Mouse (Mus musculus) megakaryocyte, embryonic 14.5 days (primary cell): ENCODE results near the gene Mybpc2. TPM values are rescaled to one million over a fixed set of nuclear protein-coding genes. Genes with fewer than 3 reads are reported as not detected.

Experiments used
- H3K27me3 ChIP-seq: replicated peaks from 2 replicates; pipeline ENCODE3; 2012; ENCODE audit warnings: inconsistent platforms
- H3K36me3 ChIP-seq: replicated peaks from 2 replicates; pipeline ENCODE3; 2012; ENCODE audit warnings: low read length, inconsistent platforms, mixed read lengths
- H3K4me1 ChIP-seq: 2 replicates; pipeline ENCODE4 v1.6.1; 2012; ENCODE audit warnings: inconsistent platforms
- H3K4me3 ChIP-seq: replicated peaks from 2 replicates; pipeline ENCODE3; 2012; ENCODE audit warnings: moderate library complexity, mild to moderate bottlenecking, inconsistent platforms
- H3K9me3 ChIP-seq: 2 replicates; pipeline ENCODE4 v1.6.1; 2012; ENCODE audit warnings: inconsistent platforms
- FLI1 ChIP-seq: IDR thresholded peaks from 2 replicates; pipeline ENCODE4 v1.6.1; 2012; ENCODE audit warnings: low read length, inconsistent platforms, mixed read lengths
- GATA1 ChIP-seq: IDR thresholded peaks from 3 replicates; pipeline ENCODE4 v1.6.1; 2012; ENCODE audit warnings: mixed read lengths, low read length, inconsistent platforms, borderline replicate concordance
- polyA plus RNA-seq: library from polyadenylated mRNA; stranded (reverse); fragments of >175 nt; gene quantifications from 2 replicates; pipeline ENCODE4 v1.2.3, GENCODE M21; 2012; ENCODE audit warnings: low replicate concordance; ENCODE audit not compliant: insufficient read depth

Mybpc2 gene
- polyA plus RNA-seq = 0.09 TPM in 1 of 2 replicates, not detected in the other

DNA sequence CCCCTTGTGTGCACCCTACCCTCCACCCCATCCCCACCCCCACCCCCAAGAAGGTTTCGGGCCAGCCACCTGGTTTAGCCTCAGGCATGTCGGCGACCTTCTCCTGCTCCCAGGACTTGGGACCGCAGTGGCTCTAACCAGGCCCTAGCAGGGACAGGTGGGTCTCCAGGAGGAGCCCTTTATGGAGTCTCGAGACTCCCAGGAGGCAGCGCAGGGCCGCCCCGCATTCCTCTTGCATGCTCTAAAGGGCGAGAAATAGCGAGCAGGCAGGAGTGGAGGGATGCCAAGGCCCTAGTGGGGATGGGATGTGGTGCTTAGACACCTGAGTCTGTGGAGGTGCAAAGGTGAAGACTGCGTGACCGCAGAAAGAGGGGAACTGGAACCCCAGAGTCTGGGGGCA lies at the start of gene Mybpc2:
TSS of gene Mybpc2 (minus strand) at position 155 of the 400 bp plus-strand sequence.
- Histone ChIP-seq H3K4me1 (peaks cover 31% of the 10 kb centered on the region), H3K4me3 (no peak within 1 kb of the TSS), H3K27me3 (peaks cover 82% of the 10 kb centered on the region), H3K36me3 (no peaks in the 10 kb centered on the region), H3K9me3 (peaks cover under 1% of the 10 kb centered on the region; the same call in 1 of the 2 replicates)
- no peak for TF ChIP-seq GATA1

DNA sequence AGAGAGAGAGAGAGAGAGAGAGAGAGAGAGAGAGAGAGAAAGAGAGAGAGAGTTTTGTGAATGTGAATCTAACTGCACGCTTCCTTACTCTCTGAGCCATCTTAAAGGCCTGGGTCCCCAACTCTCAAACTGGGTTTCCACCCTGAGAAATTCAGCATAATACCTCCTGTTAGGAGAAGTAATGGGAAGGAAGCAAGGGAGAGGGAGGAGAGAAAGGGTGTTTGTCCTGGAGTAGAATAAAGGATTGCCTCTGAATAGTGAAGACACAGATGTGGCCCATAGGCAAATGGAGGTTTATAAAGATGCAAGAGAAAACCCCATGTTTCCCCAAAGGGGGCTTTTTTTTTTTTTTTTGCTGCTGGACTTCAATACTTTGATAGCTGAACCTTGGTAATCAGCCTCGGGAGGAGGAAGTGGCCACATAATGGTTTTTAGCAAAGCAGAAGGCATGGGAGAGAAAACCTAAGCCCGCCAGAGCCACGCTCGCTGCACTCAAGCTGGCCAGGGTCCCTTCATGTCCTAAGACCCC lies 48.6 kb upstream of the Mybpc2 start:
- Histone ChIP-seq H3K27me3 (peaks cover 26% of the 10 kb centered on the region), H3K4me1 (peaks cover 24% of the 10 kb centered on the region)

DNA sequence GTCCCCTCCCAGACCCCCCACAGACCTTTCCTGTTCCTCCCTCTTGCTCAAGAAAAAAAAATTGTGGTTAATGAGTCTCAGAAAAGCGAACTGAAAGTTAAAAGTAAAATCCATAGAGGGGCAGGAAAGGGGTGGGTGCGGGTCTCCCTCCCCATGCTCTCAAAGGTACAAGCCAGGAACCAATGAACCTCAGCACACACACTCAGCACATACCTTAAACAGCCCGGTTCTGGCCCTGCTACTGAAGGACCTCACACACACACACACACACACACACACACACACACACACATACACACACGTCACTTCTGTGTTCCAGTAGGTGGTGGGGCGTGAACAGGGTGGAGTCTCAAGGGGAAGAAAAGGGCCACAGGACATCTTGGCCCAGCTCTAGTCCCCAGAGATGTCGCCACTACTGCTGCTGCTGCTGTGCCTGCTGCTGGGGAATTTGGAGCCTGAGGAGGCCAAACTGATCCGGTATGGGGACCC lies 47.8 kb upstream of the Mybpc2 start, which contains the start of gene Napsa:
TSS of gene Napsa (plus strand) at position 168 of the 489 bp plus-strand sequence.
- peak within 1 kb of the TSS; percentile 86 for H3K4me3 ChIP-seq
- TF ChIP-seq GATA1 (no peak), FLI1 (no peak)

More for the DNA sequence above, 48.6 kb upstream of the Mybpc2 start:
- H3K9me3 ChIP-seq = no peaks in the 10 kb centered on the region; the same call in 1 of the 2 replicates
- no peaks in the 10 kb centered on the region for H3K36me3 ChIP-seq
- TF ChIP-seq GATA1 (no peak), FLI1 (no peak)
- H3K4me3 ChIP-seq = peak overlapping the region; percentile 28

DNA sequence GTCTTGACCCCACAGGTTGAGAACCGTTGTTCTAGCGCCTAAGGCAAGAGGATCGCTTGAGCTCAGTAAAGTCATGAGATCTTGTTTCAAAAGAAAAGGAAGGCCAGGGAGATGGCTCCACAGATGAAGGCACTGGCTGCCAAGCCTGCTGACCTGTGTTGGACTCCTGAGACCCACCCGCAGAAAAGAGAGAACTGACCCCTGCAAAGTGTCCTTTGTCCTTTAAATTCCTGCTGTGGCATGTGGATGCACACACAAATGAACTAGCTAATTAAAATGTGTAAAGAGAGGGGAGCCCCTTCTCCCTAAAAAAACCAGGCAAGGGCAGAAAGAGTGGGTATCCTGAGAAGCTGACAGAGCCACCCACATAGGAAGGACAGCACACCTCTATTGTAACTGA lies 47.4 kb upstream of the Mybpc2 start:
- TF ChIP-seq FLI1 (no peak), GATA1 (no peak)
- H3K4me3 ChIP-seq = peak overlapping the region; percentile 86

More for the DNA sequence above, 47.8 kb upstream of the Mybpc2 start, which contains the start of gene Napsa:
- H3K36me3 ChIP-seq = no peaks in the 10 kb centered on the region
- H3K27me3 ChIP-seq = peaks cover 24% of the 10 kb centered on the region
- H3K4me1 ChIP-seq = peaks cover 24% of the 10 kb centered on the region
- no peaks in the 10 kb centered on the region; the same call in 1 of the 2 replicates for H3K9me3 ChIP-seq

DNA sequence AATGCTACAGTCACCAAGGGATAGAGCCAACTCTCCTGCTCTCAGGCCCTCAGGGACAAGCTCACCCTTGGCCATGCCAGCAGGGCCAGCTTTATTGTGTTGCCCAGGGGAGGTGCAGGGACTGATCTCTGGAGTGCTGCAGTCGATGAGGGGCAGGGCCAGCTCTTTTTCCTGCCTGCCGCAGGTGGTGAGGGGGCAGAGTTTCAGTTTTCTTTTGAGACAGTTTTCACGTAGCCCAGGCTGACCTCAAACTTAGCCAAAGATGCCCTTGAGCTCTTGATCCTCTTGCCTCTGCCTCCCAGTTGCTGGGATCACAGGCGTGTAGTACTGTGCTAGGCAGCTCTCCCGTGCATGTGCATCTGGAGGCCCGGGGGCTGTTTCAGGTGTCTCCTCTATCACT lies 46.5 kb upstream of the Mybpc2 start:
- Histone ChIP-seq H3K36me3 (no peaks in the 10 kb centered on the region), H3K9me3 (no peaks in the 10 kb centered on the region; the same call in 1 of the 2 replicates), H3K27me3 (peaks cover 19% of the 10 kb centered on the region), H3K4me1 (peaks cover 24% of the 10 kb centered on the region), H3K4me3 (no peak overlapping the region)
- TF ChIP-seq GATA1 = no peak
- no peak for TF ChIP-seq FLI1

More for the DNA sequence above, 47.4 kb upstream of the Mybpc2 start:
- H3K27me3 ChIP-seq = peaks cover 23% of the 10 kb centered on the region
- peaks cover 24% of the 10 kb centered on the region for H3K4me1 ChIP-seq
- no peaks in the 10 kb centered on the region; the same call in 1 of the 2 replicates for H3K9me3 ChIP-seq
- no peaks in the 10 kb centered on the region for H3K36me3 ChIP-seq

DNA sequence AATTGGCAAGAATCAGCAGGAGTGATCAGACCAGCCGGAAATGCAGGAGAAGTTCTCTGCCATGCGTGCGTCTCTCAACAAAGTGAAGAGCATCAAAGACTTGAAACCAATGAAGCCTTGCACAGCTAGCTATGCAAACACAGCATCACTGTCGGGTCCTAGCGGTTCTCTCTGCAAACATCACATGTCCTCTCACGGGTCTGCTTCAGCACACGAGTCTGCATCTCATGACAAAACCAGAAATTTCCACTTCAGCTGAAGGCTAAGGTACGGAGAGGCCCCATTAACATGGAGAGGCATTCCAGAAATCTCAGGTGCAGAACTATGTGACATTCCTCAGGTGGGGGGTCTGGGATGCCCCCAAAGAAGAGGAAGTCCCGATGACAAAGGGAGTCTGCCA lies 44.3 kb upstream of the Mybpc2 start:
- no peak for TF ChIP-seq GATA1
- no peak for TF ChIP-seq FLI1
- no peaks in the 10 kb centered on the region; the same call in 1 of the 2 replicates for H3K9me3 ChIP-seq
- H3K36me3 ChIP-seq = no peaks in the 10 kb centered on the region
- peaks cover 26% of the 10 kb centered on the region for H3K27me3 ChIP-seq
- no peak overlapping the region for H3K4me3 ChIP-seq
- H3K4me1 ChIP-seq = peaks cover 24% of the 10 kb centered on the region

DNA sequence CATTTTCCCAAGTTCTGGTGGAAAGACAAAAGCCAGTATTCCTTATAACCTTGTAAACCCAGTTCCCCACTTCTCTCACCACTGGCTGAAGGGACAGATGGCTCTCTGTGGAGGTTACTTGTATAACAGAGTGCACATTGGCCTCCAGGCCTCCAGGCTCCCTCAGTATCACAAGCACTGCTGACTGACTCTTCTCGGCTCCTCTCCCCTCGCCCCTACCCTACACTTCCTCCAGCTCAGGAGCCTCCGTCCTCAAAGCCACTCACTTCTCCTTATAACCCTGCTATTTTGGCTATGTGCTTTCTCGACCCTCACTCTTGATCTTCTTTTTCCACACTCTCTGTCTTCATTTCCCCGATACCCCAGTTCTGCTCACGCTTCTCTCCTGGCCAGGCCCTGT lies 41.0 kb upstream of the Mybpc2 start:
- H3K36me3 ChIP-seq = no peaks in the 10 kb centered on the region
- H3K4me3 ChIP-seq = no peak overlapping the region
- peaks cover 12% of the 10 kb centered on the region for H3K27me3 ChIP-seq
- no peak for TF ChIP-seq GATA1
- no peak for TF ChIP-seq FLI1
- H3K9me3 ChIP-seq = no peaks in the 10 kb centered on the region; the same call in 1 of the 2 replicates
- H3K4me1 ChIP-seq = peaks cover 10% of the 10 kb centered on the region

DNA sequence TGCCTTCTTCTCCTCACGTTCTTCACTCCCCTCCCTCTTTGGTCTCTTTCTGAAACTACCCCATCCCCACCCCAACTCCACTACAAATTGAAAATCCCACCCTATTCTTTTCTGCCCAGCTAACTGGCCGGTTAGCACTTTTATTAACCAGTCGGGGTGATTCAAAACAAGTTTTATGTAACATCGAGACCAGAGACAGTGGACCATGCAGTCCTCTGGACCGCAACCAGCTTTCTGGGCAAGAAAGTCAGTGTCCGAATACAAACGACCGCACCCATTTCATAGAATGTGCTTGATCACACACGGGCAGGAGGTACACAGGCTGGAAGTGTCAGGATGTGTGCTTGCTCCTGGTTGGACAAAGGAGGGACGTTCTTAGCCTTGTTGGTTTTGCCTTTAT lies 40.0 kb upstream of the Mybpc2 start:
- Histone ChIP-seq H3K27me3 (peaks cover 12% of the 10 kb centered on the region), H3K36me3 (no peaks in the 10 kb centered on the region), H3K4me3 (no peak overlapping the region), H3K9me3 (no peaks in the 10 kb centered on the region; the same call in 1 of the 2 replicates), H3K4me1 (peaks cover 4% of the 10 kb centered on the region; the same call in 1 of the 2 replicates)
- no peak for TF ChIP-seq GATA1
- no peak for TF ChIP-seq FLI1

DNA sequence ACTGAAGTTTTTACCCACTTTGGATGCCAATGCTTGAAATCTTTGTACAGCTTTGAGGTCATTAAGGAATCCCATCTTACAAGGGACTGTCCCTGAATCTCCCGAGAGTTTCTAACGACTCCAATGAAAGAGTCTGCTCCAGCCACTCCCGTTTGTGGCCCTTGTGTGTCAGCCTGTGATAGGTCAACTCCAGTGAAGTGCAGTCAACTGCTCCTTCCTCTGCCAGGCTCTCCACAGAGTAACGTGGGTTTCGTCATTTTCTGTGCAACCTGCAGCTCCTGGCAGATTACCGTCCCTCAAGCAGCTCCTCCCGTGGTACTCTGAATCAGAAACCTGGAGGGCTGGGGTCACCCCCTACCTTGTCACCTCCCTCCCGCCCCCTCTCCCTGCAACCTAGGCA lies 38.8 kb upstream of the Mybpc2 start:
- peaks cover 6% of the 10 kb centered on the region for H3K27me3 ChIP-seq
- TF ChIP-seq FLI1 = no peak
- TF ChIP-seq GATA1 = no peak
- no peaks in the 10 kb centered on the region for H3K36me3 ChIP-seq
- H3K4me3 ChIP-seq = no peak overlapping the region
- no peaks in the 10 kb centered on the region for H3K9me3 ChIP-seq
- peaks cover 4% of the 10 kb centered on the region; the same call in 1 of the 2 replicates for H3K4me1 ChIP-seq
